Mouse (Mus musculus) kidney, embryonic 16.5 days (tissue): ENCODE measurements at regions not wholly inside any gene's neighbourhood (a gene's known extent, or its start where the extent isn't known, plus 50 kb on each side); places are given as distances from the start of the nearest gene placed in this dataset.

Source experiments
- ATAC-seq: fragments of 200-750 bp; cut with Nextera tagmentation; 2 replicates; pipeline ENCODE4 v1.8.0; 2017; ENCODE audit warnings: moderate TSS enrichment; ENCODE audit not compliant: low FRiP score, low TSS enrichment
- H3K27ac ChIP-seq: fragments of 300-500 bp; sonication (generic); 2 replicates; pipeline ENCODE4 v1.5.1; 2014; ENCODE audit warnings: low read length
- H3K27me3 ChIP-seq: fragments of 300-500 bp; sonication (generic); 2 replicates; pipeline ENCODE4 v1.6.1; 2014; ENCODE audit warnings: low read length, control low read depth, mixed read lengths; ENCODE audit not compliant: insufficient read depth
- H3K36me3 ChIP-seq: fragments of 300-500 bp; sonication (generic); 2 replicates; pipeline ENCODE4 v1.6.1; 2014; ENCODE audit warnings: low read length, control low read depth, mixed read lengths; ENCODE audit not compliant: insufficient read depth
- H3K4me1 ChIP-seq: fragments of 300-500 bp; sonication (generic); 2 replicates; pipeline ENCODE4 v1.6.1; 2014; ENCODE audit warnings: low read length, control low read depth, mixed read lengths; ENCODE audit not compliant: insufficient read depth
- H3K4me2 ChIP-seq: fragments of 300-500 bp; sonication (generic); replicated peaks from 2 replicates; pipeline ENCODE4 v1.6.1; 2014; ENCODE audit warnings: low read depth, low read length
- H3K4me3 ChIP-seq: fragments of 300-500 bp; sonication (generic); 2 replicates; pipeline ENCODE4 v1.5.1; 2014; ENCODE audit warnings: mild to moderate bottlenecking, low read length
- H3K9ac ChIP-seq: fragments of 300-500 bp; sonication (generic); replicated peaks from 2 replicates; pipeline ENCODE4 v1.6.1; 2014; ENCODE audit warnings: low read length
- H3K9me3 ChIP-seq: fragments of 300-500 bp; sonication (generic); 2 replicates; pipeline ENCODE4 v1.6.1; 2016; ENCODE audit warnings: low read length, control low read depth
- WGBS: fragments of 180-500 bp; shearing (Covaris S2); extraction: QIAGEN DNeasy Blood & Tissue Kit; methylation state at CpG from one replicate; pipeline ENCODE4 v1.1.7; 2014; 5-methylcytosine and 5-hydroxymethylcytosine counted together

DNA sequence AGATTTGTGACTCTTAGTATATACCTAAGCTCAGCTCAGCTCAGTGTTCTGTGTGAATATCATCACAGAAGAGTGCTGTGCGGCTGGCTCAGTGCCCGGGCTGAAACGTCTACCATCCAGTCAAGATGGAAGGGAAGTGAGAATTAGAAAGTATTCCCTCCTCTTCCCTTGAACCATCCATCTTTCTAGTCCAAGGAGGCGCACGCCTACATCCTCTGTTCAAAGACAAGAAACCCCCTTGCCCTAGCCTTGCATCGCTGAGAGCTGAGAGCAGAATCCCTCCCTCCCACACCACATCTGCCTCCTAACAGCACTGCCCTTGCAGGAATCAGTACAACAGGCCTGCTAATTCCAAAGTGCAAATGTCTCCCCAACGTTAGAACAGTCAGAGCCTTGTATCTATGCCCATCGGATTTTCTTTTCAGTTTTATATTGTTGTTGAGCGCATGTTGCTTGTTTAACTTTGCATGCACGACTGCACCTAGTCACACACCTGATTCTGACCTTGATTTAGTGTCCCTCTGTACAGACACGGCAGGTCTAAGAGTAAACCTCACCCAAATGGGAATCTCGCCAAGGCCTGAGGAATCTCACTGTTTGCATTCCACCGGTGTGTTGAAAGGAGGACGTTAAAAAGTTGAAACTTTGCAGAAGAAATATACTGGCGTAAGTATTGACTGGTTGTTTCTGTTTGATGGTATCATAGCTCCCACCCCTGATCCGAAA, 222.2 kb downstream of the Parm1 start:
- peak; percentile 87 for ATAC-seq
- H3K9me3 ChIP-seq = no peaks in the 10 kb centered on the region
- H3K4me1 ChIP-seq = peaks cover 10% of the 10 kb centered on the region; the same call in 1 of the 2 replicates
- no peaks in the 10 kb centered on the region for H3K36me3 ChIP-seq
- no peak overlapping the region for H3K4me2 ChIP-seq
- WGBS = 22% methylated on average over 16 of the region's 16 CpGs
- H3K27me3 ChIP-seq = no peaks in the 10 kb centered on the region
- H3K4me3 ChIP-seq = no peak overlapping the region
- H3K9ac ChIP-seq = no peak overlapping the region
- peak overlapping the region; percentile 25; the same call in 1 of the 2 replicates for H3K27ac ChIP-seq

GRCm38 (mm10) chr5:91732002-91732401, 214.6 kb downstream of the Parm1 start:
- WGBS = 90% methylated on average over 5 of the region's 5 CpGs
- Histone ChIP-seq H3K4me1 (no peaks in the 10 kb centered on the region), H3K27ac (no peak overlapping the region), H3K9me3 (no peaks in the 10 kb centered on the region), H3K9ac (no peak overlapping the region), H3K36me3 (no peaks in the 10 kb centered on the region), H3K4me2 (no peak overlapping the region), H3K4me3 (no peak overlapping the region), H3K27me3 (no peaks in the 10 kb centered on the region)
- ATAC-seq = no peak

DNA sequence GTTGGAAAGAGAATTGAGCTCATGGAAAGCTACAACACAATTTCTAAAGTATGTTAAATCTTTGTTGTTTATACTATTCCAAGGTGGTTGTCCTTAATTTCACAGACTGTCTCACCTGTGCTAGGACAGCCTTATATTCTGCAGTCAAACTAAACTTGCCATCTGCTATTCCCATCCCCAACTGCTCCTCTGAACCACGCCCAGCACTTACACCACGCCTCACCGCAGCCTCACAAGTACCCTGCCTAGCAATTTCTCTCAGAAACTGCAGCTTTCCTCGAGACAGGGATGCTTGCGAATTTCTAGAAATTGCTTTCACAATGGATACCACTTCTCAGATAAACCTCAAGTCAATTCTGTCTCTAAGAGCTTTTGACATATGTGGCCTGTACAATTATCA, 213.7 kb downstream of the Parm1 start:
- Histone ChIP-seq H3K9me3 (no peaks in the 10 kb centered on the region), H3K36me3 (no peaks in the 10 kb centered on the region), H3K27me3 (no peaks in the 10 kb centered on the region), H3K4me2 (no peak overlapping the region), H3K9ac (no peak overlapping the region), H3K4me3 (no peak overlapping the region), H3K4me1 (no peaks in the 10 kb centered on the region; the same call in 1 of the 2 replicates), H3K27ac (no peak overlapping the region)
- no peak for ATAC-seq
- 68% methylated on average over 5 of the region's 5 CpGs for WGBS

- no peaks in the 10 kb centered on the region; the same call in 1 of the 2 replicates for H3K4me1 ChIP-seq
- H3K4me3 ChIP-seq = no peak overlapping the region
- H3K27ac ChIP-seq = no peak overlapping the region
- H3K36me3 ChIP-seq = no peaks in the 10 kb centered on the region
- H3K9ac ChIP-seq = no peak overlapping the region
- H3K9me3 ChIP-seq = no peaks in the 10 kb centered on the region
- 60% methylated on average over 3 of the region's 3 CpGs for WGBS
- H3K4me2 ChIP-seq = no peak overlapping the region
- no peak for ATAC-seq
- H3K27me3 ChIP-seq = no peaks in the 10 kb centered on the region
Measured at GRCm38 (mm10) chr5:91729868-91730267, 212.5 kb downstream of the Parm1 start.

GRCm38 (mm10) chr5:91729415-91729814, 212.0 kb downstream of the Parm1 start:
- ATAC-seq = no peak

GRCm38 (mm10) chr5:91727448-91727847, 210.0 kb downstream of the Parm1 start:
- no peaks in the 10 kb centered on the region for H3K36me3 ChIP-seq
- no peaks in the 10 kb centered on the region; the same call in 1 of the 2 replicates for H3K4me1 ChIP-seq
- H3K9me3 ChIP-seq = no peaks in the 10 kb centered on the region
- H3K4me2 ChIP-seq = no peak overlapping the region
- WGBS = 10% methylated on average over 2 of the region's 2 CpGs
- H3K4me3 ChIP-seq = no peak overlapping the region
- peak; percentile 76; the same call in 1 of the 2 replicates for ATAC-seq
- H3K9ac ChIP-seq = no peak overlapping the region
- H3K27me3 ChIP-seq = no peaks in the 10 kb centered on the region
- no peak overlapping the region for H3K27ac ChIP-seq

More at GRCm38 (mm10) chr5:91729415-91729814, 212.0 kb downstream of the Parm1 start:
- Histone ChIP-seq H3K36me3 (no peaks in the 10 kb centered on the region), H3K9me3 (no peaks in the 10 kb centered on the region), H3K27ac (no peak overlapping the region), H3K4me1 (no peaks in the 10 kb centered on the region; the same call in 1 of the 2 replicates), H3K9ac (no peak overlapping the region), H3K4me3 (no peak overlapping the region), H3K4me2 (no peak overlapping the region), H3K27me3 (no peaks in the 10 kb centered on the region)
- 69% methylated on average over 4 of the region's 4 CpGs for WGBS

GRCm38 (mm10) chr5:91726118-91726500, 208.7 kb downstream of the Parm1 start:
- no peak overlapping the region for H3K9ac ChIP-seq
- H3K36me3 ChIP-seq = no peaks in the 10 kb centered on the region
- H3K4me2 ChIP-seq = no peak overlapping the region
- 77% methylated on average over 6 of the region's 6 CpGs for WGBS
- no peak overlapping the region for H3K4me3 ChIP-seq
- ATAC-seq = peak; percentile 67
- H3K4me1 ChIP-seq = no peaks in the 10 kb centered on the region; the same call in 1 of the 2 replicates
- H3K27me3 ChIP-seq = no peaks in the 10 kb centered on the region
- H3K27ac ChIP-seq = no peak overlapping the region
- H3K9me3 ChIP-seq = no peaks in the 10 kb centered on the region

DNA sequence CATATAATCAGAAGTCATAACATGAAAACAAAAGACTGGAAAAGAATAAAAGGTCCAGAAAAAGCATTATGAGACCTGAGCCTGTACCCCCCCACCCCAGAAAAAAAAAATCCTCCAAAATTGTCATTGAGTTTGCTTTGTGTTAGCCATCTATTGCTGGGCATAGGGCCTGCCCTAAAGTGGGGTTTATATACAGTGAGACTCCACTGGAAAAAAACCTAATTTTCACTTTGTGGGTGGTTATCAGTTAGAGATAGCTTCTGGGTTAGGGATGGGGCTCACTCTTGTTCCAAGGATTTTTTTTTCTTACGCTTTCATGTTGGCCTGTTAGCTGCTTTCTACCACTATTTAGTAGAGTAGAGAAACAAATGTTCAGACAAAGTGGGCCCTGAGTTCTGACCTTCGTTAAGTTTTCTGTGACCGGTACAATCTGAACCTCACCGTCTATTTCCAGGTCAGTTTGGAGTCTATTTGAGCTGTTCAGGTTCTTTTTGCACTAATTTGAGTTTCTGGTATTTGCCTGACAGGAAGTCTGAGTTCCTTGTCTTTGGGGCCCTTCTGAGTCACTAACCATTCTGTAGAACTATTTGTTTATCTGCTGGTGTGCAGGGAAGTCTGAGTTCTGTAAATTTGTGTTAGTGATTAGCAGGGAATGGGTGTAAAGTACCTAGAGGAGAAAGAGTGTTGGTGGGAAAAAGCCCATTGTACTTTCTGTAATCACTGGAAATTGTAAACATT, 208.1 kb downstream of the Parm1 start:
- no peaks in the 10 kb centered on the region for H3K27me3 ChIP-seq

GRCm38 (mm10) chr5:91724881-91725280, 207.5 kb downstream of the Parm1 start:
- Histone ChIP-seq H3K9me3 (no peaks in the 10 kb centered on the region), H3K27me3 (no peaks in the 10 kb centered on the region), H3K36me3 (no peaks in the 10 kb centered on the region), H3K9ac (no peak overlapping the region), H3K4me3 (no peak overlapping the region), H3K4me1 (no peaks in the 10 kb centered on the region; the same call in 1 of the 2 replicates), H3K4me2 (no peak overlapping the region), H3K27ac (no peak overlapping the region)
- ATAC-seq = no peak
- 88% methylated on average over 1 of the region's 1 CpGs for WGBS

More for the DNA sequence above, 208.1 kb downstream of the Parm1 start:
- Histone ChIP-seq H3K9me3 (no peaks in the 10 kb centered on the region), H3K4me3 (no peak overlapping the region), H3K27ac (no peak overlapping the region), H3K4me1 (no peaks in the 10 kb centered on the region; the same call in 1 of the 2 replicates), H3K9ac (no peak overlapping the region), H3K36me3 (no peaks in the 10 kb centered on the region), H3K4me2 (no peak overlapping the region)
- ATAC-seq = no peak
- 73% methylated on average over 4 of the region's 4 CpGs for WGBS

GRCm38 (mm10) chr5:91723416-91723815, 206.0 kb downstream of the Parm1 start:
- Histone ChIP-seq H3K36me3 (no peaks in the 10 kb centered on the region), H3K9me3 (no peaks in the 10 kb centered on the region), H3K9ac (no peak overlapping the region), H3K4me1 (no peaks in the 10 kb centered on the region; the same call in 1 of the 2 replicates), H3K4me2 (no peak overlapping the region), H3K27ac (no peak overlapping the region), H3K27me3 (no peaks in the 10 kb centered on the region), H3K4me3 (no peak overlapping the region)
- 87% methylated on average over 1 of the region's 1 CpGs for WGBS
- no peak for ATAC-seq
